Mouse (Mus musculus): ENCODE results near the gene Cldn15. TPM values are rescaled to one million over a fixed set of nuclear protein-coding genes. Genes with fewer than 3 reads are reported as not detected.
A peak's percentile ranks its signal among the peaks of the same experiment; 100 is the strongest.

The Cldn15 gene
- polyA plus RNA-seq, 1 experiment from 2014 or later = 0.16 TPM

MicroRNAs encoded within 50 kb of the gene (microRNA counts, 519-probe panel; counts per million panel counts)
- microRNA mmu-miR-702 = 110 counts per million, percentile 56 among the panel's probes with 10 or more counts

Small RNA genes within 50 kb of the gene (microRNA-seq; reads per million reads assigned to microRNA genes)
- 69.1 reads per million, percentile 49 among the genes with 10 or more reads in this experiment for gene Mir702

Other genes starting within 250 kb of the Cldn15 start
- 14.0 and 19.0 TPM in 2 replicates for gene Col26a1, start 83.4 kb upstream of the Cldn15 start, polyA plus RNA-seq (2015; fragmentation: Nextera tagmentation; extraction: Ambion mirVana)
- 119 and 125 TPM in 2 replicates for gene Ift22, start 58.5 kb upstream of the Cldn15 start, polyA plus RNA-seq (2015; fragmentation: Nextera tagmentation; extraction: Ambion mirVana)
- 389 and 412 TPM in 2 replicates for gene Fis1, start 13.3 kb upstream of the Cldn15 start, polyA plus RNA-seq (2015; fragmentation: Nextera tagmentation; extraction: Ambion mirVana)
- 34.8 and 35.1 TPM in 2 replicates for gene Plod3, start 20.4 kb downstream of the Cldn15 start, polyA plus RNA-seq (2015; fragmentation: Nextera tagmentation; extraction: Ambion mirVana)
- 110 TPM in 2 replicates for gene Znhit1, start 21.4 kb downstream of the Cldn15 start, polyA plus RNA-seq (2015; fragmentation: Nextera tagmentation; extraction: Ambion mirVana)
- gene Vgf, start 59.8 kb downstream of the Cldn15 start, polyA plus RNA-seq (2015; fragmentation: Nextera tagmentation; extraction: Ambion mirVana) = 2.4 TPM in 2 replicates
- 257 and 272 TPM in 2 replicates for gene Ap1s1, start 79.5 kb downstream of the Cldn15 start, polyA plus RNA-seq (2015; fragmentation: Nextera tagmentation; extraction: Ambion mirVana)
- gene Serpine1, start 105.7 kb downstream of the Cldn15 start, polyA plus RNA-seq (2015; fragmentation: Nextera tagmentation; extraction: Ambion mirVana) = 0.17 TPM in 1 of 2 replicates, not detected in the other
- gene Trim56, start 149.6 kb downstream of the Cldn15 start, polyA plus RNA-seq (2015; fragmentation: Nextera tagmentation; extraction: Ambion mirVana) = 2.6 and 4.2 TPM in 2 replicates
- gene Muc3, start 182.7 kb downstream of the Cldn15 start, polyA plus RNA-seq (2015; fragmentation: Nextera tagmentation; extraction: Ambion mirVana) = not detected in 2 replicates
- gene Muc3a, start 245.8 kb downstream of the Cldn15 start, polyA plus RNA-seq (2015; fragmentation: Nextera tagmentation; extraction: Ambion mirVana) = not detected in 2 replicates

All from midbrain, embryonic 13.5 days (tissue).